Mouse (Mus musculus) stomach, postnatal 0 days (tissue): ENCODE results near the gene Arhgef3.

ENCODE experiments used
- CTCF ChIP-seq: IDR thresholded peaks from 2 replicates; pipeline ENCODE4 v1.5.1; 2016; ENCODE audit warnings: antibody characterized with exemption, low read depth, mild to moderate bottlenecking, moderate library complexity
- EP300 ChIP-seq: optimal IDR thresholded peaks from 2 replicates; pipeline ENCODE3; 2016; ENCODE audit warnings: antibody characterized with exemption

- TF ChIP-seq CTCF (no peak), EP300 (no peak)
These were observed 127.6 kb downstream of the Arhgef3 start for GRCm38 (mm10) chr14:27242253-27242652.
